Comparison of ENCODE assay signal across 8 mouse cellular contexts in genomic region chr7:126847421-126848398, GRCm38 (mm10). TPM values are rescaled to one million over a fixed set of nuclear protein-coding genes. Genes with fewer than 3 reads are reported as not detected.
DNase-seq lines count a peak whose midpoint lies in the region; ATAC-seq and TF ChIP-seq lines count a peak whose summit lies in the region.

No protein-coding gene starts in this region.

- no peak for TF ChIP-seq CTCF in lung, embryonic 14.5 days (IDR thresholded peaks at IDR 0.05; ENCODE audit: low read depth)
- no peak for TF ChIP-seq CTCF in liver, postnatal 0 days (IDR thresholded peaks at IDR 0.05; ENCODE audit: low read depth)
- TF ChIP-seq CTCF in thymus, adult 2 months (IDR thresholded peaks at IDR 0.05; ENCODE audit: borderline replicate concordance, control insufficient read depth, extremely low read depth, insufficient read depth, low read length, poor library complexity): no peak

- peak overlapping the region; percentile 96 for H3K4me2 ChIP-seq in lung, embryonic 14.5 days
- peak overlapping the region; percentile 100 for H3K4me2 ChIP-seq in forebrain, embryonic 16.5 days (ENCODE audit: low read length)
- peak overlapping the region; percentile 74 for H3K4me2 ChIP-seq in liver, postnatal 0 days (ENCODE audit: low read depth, low read length)

- DNase-seq in adrenal gland, postnatal 14 days: peak; percentile 47
- DNase-seq in adrenal gland, adult 18-20 months (ENCODE audit: low spot score in 2 of 2): no peak
- DNase-seq in lung, embryonic 14.5 days: peak; percentile 50
- DNase-seq in lung, postnatal 10 days: no peak
- DNase-seq in liver, postnatal 0 days: no peak
- no peak for DNase-seq in thymus, adult 2 months

- peak overlapping the region; percentile 52 for H3K4me3 ChIP-seq in lung, embryonic 14.5 days (ENCODE audit: low read depth, low read length)
- peak overlapping the region; percentile 60 for H3K4me3 ChIP-seq in forebrain, embryonic 16.5 days (replicated peaks; ENCODE audit: low read length)
- peak overlapping the region; percentile 49 for H3K4me3 ChIP-seq in liver, postnatal 0 days (ENCODE audit: low read depth, low read length)
- H3K4me3 ChIP-seq in thymus, adult 2 months (ENCODE audit: control insufficient read depth, insufficient read depth, low read length): no peak overlapping the region

- no peak overlapping the region for H3K27ac ChIP-seq in lung, embryonic 14.5 days (ENCODE audit: low read depth)
- no peak overlapping the region for H3K27ac ChIP-seq in forebrain, embryonic 16.5 days (ENCODE audit: low read length)
- no peak overlapping the region for H3K27ac ChIP-seq in liver, postnatal 0 days (ENCODE audit: low read depth)
- H3K27ac ChIP-seq in thymus, adult 2 months (ENCODE audit: control insufficient read depth, insufficient read depth, low read length): no peak overlapping the region

- no peak for TF ChIP-seq EP300 in liver, postnatal 0 days (IDR thresholded peaks at IDR 0.05; ENCODE audit: low read depth)

- peaks cover 12% of the 10 kb centered on the region for H3K36me3 ChIP-seq in lung, embryonic 14.5 days (ENCODE audit: insufficient read depth)
- H3K36me3 ChIP-seq in forebrain, embryonic 16.5 days (ENCODE audit: control insufficient read depth, insufficient read depth): 0 out of 2 replicates have a peak, but pooled peaks cover 3% of the 10 kb centered on the region
- peaks cover 11% of the 10 kb centered on the region for H3K36me3 ChIP-seq in liver, postnatal 0 days (replicated peaks; ENCODE audit: insufficient read depth, low read length)
- H3K36me3 ChIP-seq in thymus, adult 2 months (ENCODE audit: control insufficient read depth, insufficient read depth, low read length): peaks cover 11% of the 10 kb centered on the region

- WGBS in lung, embryonic 14.5 days: 2% methylated on average over 72 of the region's 74 CpGs
- 1% methylated on average over 67 of the region's 74 CpGs for WGBS in forebrain, embryonic 16.5 days
- WGBS in liver, postnatal 0 days (ENCODE audit: insufficient replicate concordance): 4% methylated on average over 50 of the region's 74 CpGs
- WGBS in thymus, adult 2 months: 3% methylated on average over 74 of the region's 74 CpGs

- H3K4me1 ChIP-seq in lung, embryonic 14.5 days (ENCODE audit: insufficient read depth): no peaks in the 10 kb centered on the region
- peaks cover 19% of the 10 kb centered on the region for H3K4me1 ChIP-seq in forebrain, embryonic 16.5 days (replicated peaks; ENCODE audit: control insufficient read depth, insufficient read depth, low read length)
- H3K4me1 ChIP-seq in liver, postnatal 0 days (ENCODE audit: insufficient read depth): peaks cover 6% of the 10 kb centered on the region; the same call in 1 of the 2 replicates
- H3K4me1 ChIP-seq in thymus, adult 2 months (replicated peaks; ENCODE audit: control insufficient read depth, insufficient read depth, low read length): peaks cover 6% of the 10 kb centered on the region

- H3K9ac ChIP-seq in lung, embryonic 14.5 days: peak overlapping the region; percentile 57
- peak overlapping the region; percentile 69 for H3K9ac ChIP-seq in forebrain, embryonic 16.5 days (replicated peaks; ENCODE audit: low read depth, low read length)
- peak overlapping the region; percentile 48 for H3K9ac ChIP-seq in liver, postnatal 0 days (replicated peaks)

- H3K9me3 ChIP-seq in lung, embryonic 14.5 days (ENCODE audit: low read depth, low read length): no peaks in the 10 kb centered on the region
- no peaks in the 10 kb centered on the region for H3K9me3 ChIP-seq in forebrain, embryonic 16.5 days (ENCODE audit: control insufficient read depth, low read length)
- H3K9me3 ChIP-seq in liver, postnatal 0 days (ENCODE audit: low read length): no peaks in the 10 kb centered on the region

- peaks cover 32% of the 10 kb centered on the region for H3K27me3 ChIP-seq in lung, embryonic 14.5 days (ENCODE audit: insufficient read depth, low read length)
- H3K27me3 ChIP-seq in forebrain, embryonic 16.5 days (replicated peaks; ENCODE audit: control insufficient read depth, insufficient read depth, low read length): peaks cover 4% of the 10 kb centered on the region; the same call in 1 of the 2 replicates
- H3K27me3 ChIP-seq in liver, postnatal 0 days (ENCODE audit: insufficient read depth, low read length): peaks cover 40% of the 10 kb centered on the region
- peaks cover 22% of the 10 kb centered on the region; the same call in 1 of the 2 replicates for H3K27me3 ChIP-seq in thymus, adult 2 months (ENCODE audit: control insufficient read depth, insufficient read depth, low read length)

- no peak for TF ChIP-seq POLR2A in thymus, adult 2 months (IDR thresholded peaks at IDR 0.05; ENCODE audit: control insufficient read depth, extremely low read depth, insufficient read depth, low read length, poor library complexity)

- peak; percentile 44 for ATAC-seq in lung, embryonic 14.5 days (ENCODE audit: insufficient read depth)
- peak; percentile 60 for ATAC-seq in forebrain, embryonic 16.5 days
- peak; percentile 23; the same call in 1 of the 2 replicates for ATAC-seq in liver, postnatal 0 days
- no peak for ATAC-seq in megakaryocyte-erythroid progenitor cell, adult 5-6 weeks (replicated peaks; ENCODE audit: low FRiP score, low TSS enrichment, poor library complexity, severe bottlenecking)

RNA-seq across cellular contexts. Expression of gene Doc2a, which starts 0.5 kb away (rescaled TPM):
- 0.63 and 0.64 TPM in 2 replicates for total RNA-seq in adrenal gland, postnatal 14 days (2021)
- total RNA-seq in adrenal gland, adult 18-20 months (2021): under 1 TPM; 0.13 to 0.50 TPM
- polyA plus RNA-seq in lung, embryonic 14.5 days (2014; fragmentation: Nextera tagmentation; extraction: Ambion mirVana): 0.33 and 0.80 TPM in 2 replicates
- polyA plus RNA-seq in forebrain, embryonic 16.5 days (2015; fragmentation: Nextera tagmentation; extraction: Ambion mirVana): 10.8 and 14.3 TPM in 2 replicates
- not detected in 2 replicates for polyA plus RNA-seq in liver, postnatal 0 days (2015; fragmentation: Nextera tagmentation; extraction: Ambion mirVana)
- polyA plus RNA-seq in thymus, adult 2 months (2012; rRNA removed): 0.12 and 0.13 TPM in 2 replicates
- total RNA-seq in megakaryocyte-erythroid progenitor cell, adult 5-6 weeks (2014; fragmentation: Nextera tagmentation): not detected in 2 replicates
- total RNA-seq in megakaryocyte-erythroid progenitor cell, adult 5-6 weeks (2017): not detected in 2 replicates

RNA-seq across cellular contexts. Expression of gene Hirip3, which starts 14.1 kb away (rescaled TPM):
- total RNA-seq in adrenal gland, postnatal 14 days (2021): 24.1 and 30.2 TPM in 2 replicates
- 10 to 100 TPM in 1 of 2 experiments, 1 to 10 TPM in 1; 9.8 to 11.8 TPM for total RNA-seq in adrenal gland, adult 18-20 months (2021)
- 19.9 and 26.7 TPM in 2 replicates for polyA plus RNA-seq in lung, embryonic 14.5 days (2014; fragmentation: Nextera tagmentation; extraction: Ambion mirVana)
- polyA plus RNA-seq in forebrain, embryonic 16.5 days (2015; fragmentation: Nextera tagmentation; extraction: Ambion mirVana): 25.6 and 28.1 TPM in 2 replicates
- 6.5 and 7.2 TPM in 2 replicates for polyA plus RNA-seq in liver, postnatal 0 days (2015; fragmentation: Nextera tagmentation; extraction: Ambion mirVana)
- polyA plus RNA-seq in thymus, adult 2 months (2012; rRNA removed): 18.7 and 24.6 TPM in 2 replicates
- 51.6 and 123 TPM in 2 replicates for total RNA-seq in megakaryocyte-erythroid progenitor cell, adult 5-6 weeks (2014; fragmentation: Nextera tagmentation)
- total RNA-seq in megakaryocyte-erythroid progenitor cell, adult 5-6 weeks (2017): 327 and 333 TPM in 2 replicates

RNA-seq across cellular contexts. Expression of gene Ino80e, which starts 14.5 kb away (rescaled TPM):
- total RNA-seq in adrenal gland, postnatal 14 days (2021): 39.2 and 41.9 TPM in 2 replicates
- total RNA-seq in adrenal gland, adult 18-20 months (2021): 10 to 100 TPM; 38.4 to 42.5 TPM
- polyA plus RNA-seq in lung, embryonic 14.5 days (2014; fragmentation: Nextera tagmentation; extraction: Ambion mirVana): 92.9 and 99.7 TPM in 2 replicates
- 95.1 and 97.9 TPM in 2 replicates for polyA plus RNA-seq in forebrain, embryonic 16.5 days (2015; fragmentation: Nextera tagmentation; extraction: Ambion mirVana)
- polyA plus RNA-seq in liver, postnatal 0 days (2015; fragmentation: Nextera tagmentation; extraction: Ambion mirVana): 17.2 and 20.6 TPM in 2 replicates
- polyA plus RNA-seq in thymus, adult 2 months (2012; rRNA removed): 120 and 122 TPM in 2 replicates
- total RNA-seq in megakaryocyte-erythroid progenitor cell, adult 5-6 weeks (2014; fragmentation: Nextera tagmentation): 124 and 132 TPM in 2 replicates
- 29.4 and 45.6 TPM in 2 replicates for total RNA-seq in megakaryocyte-erythroid progenitor cell, adult 5-6 weeks (2017)

RNA-seq across cellular contexts. Expression of gene 4930451I11Rik, which starts 16.3 kb away (rescaled TPM):
- not detected in 2 replicates for total RNA-seq in adrenal gland, postnatal 14 days (2021)
- not detected for total RNA-seq in adrenal gland, adult 18-20 months (2021)
- polyA plus RNA-seq in lung, embryonic 14.5 days (2014; fragmentation: Nextera tagmentation; extraction: Ambion mirVana): not detected in 2 replicates
- not detected in 2 replicates for polyA plus RNA-seq in forebrain, embryonic 16.5 days (2015; fragmentation: Nextera tagmentation; extraction: Ambion mirVana)
- polyA plus RNA-seq in liver, postnatal 0 days (2015; fragmentation: Nextera tagmentation; extraction: Ambion mirVana): not detected in 2 replicates
- not detected in 2 replicates for polyA plus RNA-seq in thymus, adult 2 months (2012; rRNA removed)
- not detected in 2 replicates for total RNA-seq in megakaryocyte-erythroid progenitor cell, adult 5-6 weeks (2014; fragmentation: Nextera tagmentation)
- not detected in 2 replicates for total RNA-seq in megakaryocyte-erythroid progenitor cell, adult 5-6 weeks (2017)

RNA-seq across cellular contexts. Expression of gene Taok2, which starts 36.8 kb away (rescaled TPM):
- 68.8 and 79.4 TPM in 2 replicates for total RNA-seq in adrenal gland, postnatal 14 days (2021)
- total RNA-seq in adrenal gland, adult 18-20 months (2021): 10 to 100 TPM; 67.1 to 70.6 TPM
- 34.8 and 40.1 TPM in 2 replicates for polyA plus RNA-seq in lung, embryonic 14.5 days (2014; fragmentation: Nextera tagmentation; extraction: Ambion mirVana)
- polyA plus RNA-seq in forebrain, embryonic 16.5 days (2015; fragmentation: Nextera tagmentation; extraction: Ambion mirVana): 55.3 and 65.6 TPM in 2 replicates
- polyA plus RNA-seq in liver, postnatal 0 days (2015; fragmentation: Nextera tagmentation; extraction: Ambion mirVana): 7.5 and 8.7 TPM in 2 replicates
- polyA plus RNA-seq in thymus, adult 2 months (2012; rRNA removed): 182 and 198 TPM in 2 replicates
- 36.1 and 44.2 TPM in 2 replicates for total RNA-seq in megakaryocyte-erythroid progenitor cell, adult 5-6 weeks (2014; fragmentation: Nextera tagmentation)
- 22.1 and 25.1 TPM in 2 replicates for total RNA-seq in megakaryocyte-erythroid progenitor cell, adult 5-6 weeks (2017)

Comparison
In these comparisons a context has a peak if more than half of its experiments do, and no peak if none do; other contexts are left out.
1. DNase-seq: peak in adrenal gland, postnatal 14 days (single experiment) and lung, embryonic 14.5 days (single experiment); none in adrenal gland, adult 18-20 months (0 of 2), lung, postnatal 10 days (single experiment), liver, postnatal 0 days (single experiment) and thymus, adult 2 months (single experiment).
2. Peak in every context shown above with its lines, with median percentiles within 50 percentile points of each other: H3K4me2 ChIP-seq and H3K9ac ChIP-seq.